Mouse (Mus musculus): ENCODE data around the gene Kcnq1. TPM values are rescaled to one million over a fixed set of nuclear protein-coding genes. Genes with fewer than 3 reads are reported as not detected.

Kcnq1 gene
- polyA plus RNA-seq (2015; fragmentation: Nextera tagmentation; extraction: Ambion mirVana): 7.9 and 9.9 TPM in 2 replicates

- peak within 1 kb of the TSS; percentile 82 for H3K4me2 ChIP-seq (replicated peaks)
These were observed at the start of gene Kcnq1 for GRCm38 (mm10) chr7:143106062-143106461. TSS of gene Kcnq1 (plus strand) at chr7:143106362.

GRCm38 (mm10) chr7:143057023-143057422, 49.1 kb upstream of the Kcnq1 start:
- H3K4me1 ChIP-seq (replicated peaks): peaks cover 61% of the 10 kb centered on the region
- H3K27ac ChIP-seq: peak overlapping the region; percentile 72; the same call in 1 of the 2 replicates
- H3K4me3 ChIP-seq (replicated peaks): no peak overlapping the region
- H3K27me3 ChIP-seq (replicated peaks): no peaks in the 10 kb centered on the region
- H3K9ac ChIP-seq: no peak overlapping the region
- WGBS: 68% methylated on average over 5 of the region's 5 CpGs
- H3K4me2 ChIP-seq (replicated peaks): peak overlapping the region; percentile 42; the same call in 1 of the 2 replicates
- no peak for ATAC-seq
- 0 out of 2 replicates have a peak, but pooled peaks cover 5% of the 10 kb centered on the region for H3K36me3 ChIP-seq
- no peaks in the 10 kb centered on the region for H3K9me3 ChIP-seq

More at GRCm38 (mm10) chr7:143106062-143106461, at the start of gene Kcnq1:
- Histone ChIP-seq H3K4me1 (replicated peaks) (peaks cover 16% of the 10 kb centered on the region), H3K4me3 (replicated peaks) (peak within 1 kb of the TSS; percentile 46), H3K27me3 (replicated peaks) (peaks cover 43% of the 10 kb centered on the region), H3K36me3 (no peaks in the 10 kb centered on the region), H3K27ac (no peak within 1 kb of the TSS), H3K9me3 (no peaks in the 10 kb centered on the region), H3K9ac (peak within 1 kb of the TSS; percentile 39)
- WGBS: 70% methylated on average over 4 of the region's 4 CpGs
- no peak for ATAC-seq

DNA sequence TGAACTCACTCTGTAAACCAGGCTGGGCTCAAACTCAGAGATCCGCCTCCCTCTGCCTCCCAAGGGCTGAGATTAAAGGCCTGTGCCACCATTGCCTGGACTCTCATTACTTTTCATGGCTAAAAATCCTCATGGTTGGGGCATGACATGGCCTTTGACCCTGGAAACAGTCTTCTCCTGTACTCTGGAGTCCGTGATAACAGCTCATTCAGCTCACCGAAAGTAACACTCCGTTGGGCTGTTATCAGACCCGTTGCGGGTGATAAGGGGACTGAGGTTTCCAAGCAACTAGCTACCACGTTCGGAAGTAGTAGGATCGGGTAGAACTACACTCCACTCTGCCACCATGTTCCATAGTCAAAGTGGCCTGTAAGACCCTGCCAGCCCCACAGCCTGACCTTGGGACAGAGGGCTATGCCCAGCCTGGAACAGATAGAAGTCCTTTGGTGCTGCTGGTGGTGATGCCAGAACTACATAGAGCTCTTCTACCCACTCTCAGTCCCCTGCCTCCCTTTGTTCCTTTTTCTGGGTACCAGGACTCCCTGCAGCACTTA, 48.4 kb upstream of the Kcnq1 start:
- Histone ChIP-seq H3K4me2 (replicated peaks) (peak overlapping the region; percentile 42), H3K27me3 (replicated peaks) (no peaks in the 10 kb centered on the region), H3K9ac (no peak overlapping the region), H3K4me3 (replicated peaks) (no peak overlapping the region), H3K4me1 (replicated peaks) (peaks cover 59% of the 10 kb centered on the region), H3K27ac (peak overlapping the region; percentile 72), H3K9me3 (no peaks in the 10 kb centered on the region), H3K36me3 (peaks cover 11% of the 10 kb centered on the region; the same call in 1 of the 2 replicates)
- peak; percentile 49 for ATAC-seq
- 56% methylated on average over 9 of the region's 9 CpGs for WGBS

DNA sequence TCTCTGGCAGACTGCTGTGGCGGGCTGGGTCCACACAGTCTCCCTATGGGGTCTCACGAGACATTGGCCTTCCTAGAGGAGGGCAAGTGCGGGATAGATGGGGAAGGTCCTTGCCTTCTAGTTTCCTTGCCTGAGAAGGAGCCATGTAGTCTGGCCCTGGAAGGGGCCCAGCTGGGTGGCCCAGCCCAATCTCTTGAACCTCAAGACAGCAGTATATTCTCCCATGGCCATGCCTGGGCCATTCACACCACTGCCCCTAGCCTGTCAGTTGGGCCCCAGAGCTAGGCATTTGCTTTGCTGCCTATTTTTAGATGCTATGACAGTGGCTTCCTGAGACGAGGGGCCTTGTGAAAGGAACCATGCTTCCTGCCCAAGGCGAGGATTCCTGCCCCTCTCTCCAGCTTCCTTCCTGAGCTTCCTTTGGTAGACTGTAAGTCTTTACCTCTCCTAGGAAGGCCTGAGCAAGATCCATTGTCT, 47.9 kb upstream of the Kcnq1 start:
- no peak overlapping the region for H3K9ac ChIP-seq
- peak overlapping the region; percentile 42 for H3K4me2 ChIP-seq (replicated peaks)
- peaks cover 59% of the 10 kb centered on the region for H3K4me1 ChIP-seq (replicated peaks)
- H3K27ac ChIP-seq: peak overlapping the region; percentile 72
- H3K36me3 ChIP-seq: peaks cover 14% of the 10 kb centered on the region
- no peaks in the 10 kb centered on the region for H3K9me3 ChIP-seq
- no peak overlapping the region for H3K4me3 ChIP-seq (replicated peaks)
- WGBS: 53% methylated on average over 5 of the region's 5 CpGs
- no peak for ATAC-seq
- H3K27me3 ChIP-seq (replicated peaks): no peaks in the 10 kb centered on the region

GRCm38 (mm10) chr7:143059202-143059870, 46.8 kb upstream of the Kcnq1 start:
- peak overlapping the region; percentile 72 for H3K27ac ChIP-seq
- no peak overlapping the region for H3K9ac ChIP-seq
- no peak overlapping the region for H3K4me3 ChIP-seq (replicated peaks)
- peaks cover 24% of the 10 kb centered on the region for H3K36me3 ChIP-seq
- no peaks in the 10 kb centered on the region for H3K27me3 ChIP-seq (replicated peaks)
- no peak for ATAC-seq
- peaks cover 53% of the 10 kb centered on the region for H3K4me1 ChIP-seq (replicated peaks)
- no peak overlapping the region for H3K4me2 ChIP-seq (replicated peaks)
- no peaks in the 10 kb centered on the region for H3K9me3 ChIP-seq
- WGBS: 65% methylated on average over 5 of the region's 5 CpGs

- no peaks in the 10 kb centered on the region for H3K27me3 ChIP-seq (replicated peaks)
- no peak; the same call in 1 of the 2 replicates for ATAC-seq
- H3K27ac ChIP-seq: no peak overlapping the region
- no peaks in the 10 kb centered on the region for H3K9me3 ChIP-seq
- H3K4me1 ChIP-seq (replicated peaks): peaks cover 22% of the 10 kb centered on the region
- no peak overlapping the region for H3K4me3 ChIP-seq (replicated peaks)
- 50% methylated on average over 2 of the region's 2 CpGs for WGBS
- H3K9ac ChIP-seq: no peak overlapping the region
- no peak overlapping the region for H3K4me2 ChIP-seq (replicated peaks)
- peaks cover 41% of the 10 kb centered on the region for H3K36me3 ChIP-seq
These were observed 43.5 kb upstream of the Kcnq1 start for GRCm38 (mm10) chr7:143062704-143063103.

- Histone ChIP-seq H3K4me1 (replicated peaks) (peaks cover 15% of the 10 kb centered on the region), H3K36me3 (peaks cover 45% of the 10 kb centered on the region), H3K9me3 (no peaks in the 10 kb centered on the region), H3K27me3 (replicated peaks) (no peaks in the 10 kb centered on the region), H3K9ac (no peak overlapping the region), H3K4me2 (replicated peaks) (no peak overlapping the region), H3K4me3 (replicated peaks) (no peak overlapping the region), H3K27ac (no peak overlapping the region)
- no peak for ATAC-seq
- WGBS: 82% methylated on average over 6 of the region's 6 CpGs
These were observed 41.9 kb upstream of the Kcnq1 start for GRCm38 (mm10) chr7:143064226-143064625.

- no peak overlapping the region for H3K9ac ChIP-seq
- WGBS: 89% methylated on average over 2 of the region's 2 CpGs
- H3K27ac ChIP-seq: no peak overlapping the region
- H3K9me3 ChIP-seq: no peaks in the 10 kb centered on the region
- H3K36me3 ChIP-seq: peaks cover 45% of the 10 kb centered on the region
- no peak overlapping the region for H3K4me2 ChIP-seq (replicated peaks)
- no peak for ATAC-seq
- no peak overlapping the region for H3K4me3 ChIP-seq (replicated peaks)
- peaks cover 19% of the 10 kb centered on the region for H3K4me1 ChIP-seq (replicated peaks)
- H3K27me3 ChIP-seq (replicated peaks): no peaks in the 10 kb centered on the region
These were observed 40.5 kb upstream of the Kcnq1 start for GRCm38 (mm10) chr7:143065692-143066091.

GRCm38 (mm10) chr7:143067469-143067868, 38.7 kb upstream of the Kcnq1 start:
- ATAC-seq: no peak
- no peaks in the 10 kb centered on the region for H3K27me3 ChIP-seq (replicated peaks)
- H3K9me3 ChIP-seq: no peaks in the 10 kb centered on the region
- no peak overlapping the region for H3K4me3 ChIP-seq (replicated peaks)
- 0 out of 2 replicates have a peak overlapping the region, but pooled peaks have one; percentile 9 for H3K27ac ChIP-seq
- H3K9ac ChIP-seq: no peak overlapping the region
- H3K4me1 ChIP-seq (replicated peaks): peaks cover 21% of the 10 kb centered on the region
- H3K36me3 ChIP-seq: peaks cover 40% of the 10 kb centered on the region
- H3K4me2 ChIP-seq (replicated peaks): no peak overlapping the region
- 77% methylated on average over 2 of the region's 2 CpGs for WGBS

DNA sequence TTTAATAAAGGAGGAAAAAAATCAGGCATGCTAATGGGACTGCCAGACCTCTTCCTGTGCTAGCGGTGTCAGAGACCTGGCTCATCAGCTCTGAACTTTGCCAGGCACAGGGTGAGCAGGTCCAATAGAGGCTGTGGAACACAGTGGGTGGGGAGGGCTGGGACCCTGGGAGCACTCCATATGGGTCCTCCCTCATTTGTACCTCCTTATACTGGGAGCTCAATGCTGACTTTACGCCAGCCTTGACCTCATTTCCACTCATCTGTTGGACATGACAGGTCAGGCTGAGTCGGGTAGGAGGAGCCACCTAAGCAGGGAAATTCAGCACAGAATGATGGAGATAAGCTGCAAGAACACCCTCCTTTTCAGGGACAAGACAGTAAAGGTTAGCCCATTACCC, 38.3 kb upstream of the Kcnq1 start:
- peaks cover 21% of the 10 kb centered on the region for H3K4me1 ChIP-seq (replicated peaks)
- no peaks in the 10 kb centered on the region for H3K27me3 ChIP-seq (replicated peaks)
- H3K9ac ChIP-seq: no peak overlapping the region
- peaks cover 39% of the 10 kb centered on the region for H3K36me3 ChIP-seq
- WGBS: 76% methylated on average over 3 of the region's 3 CpGs
- H3K4me2 ChIP-seq (replicated peaks): 0 out of 2 replicates have a peak overlapping the region, but pooled peaks have one; percentile 70
- H3K27ac ChIP-seq: peak overlapping the region; percentile 92
- ATAC-seq: no peak
- H3K4me3 ChIP-seq (replicated peaks): no peak overlapping the region
- no peaks in the 10 kb centered on the region for H3K9me3 ChIP-seq

- no peak for ATAC-seq
- H3K4me3 ChIP-seq (replicated peaks): peak overlapping the region; percentile 80
- H3K9me3 ChIP-seq: no peaks in the 10 kb centered on the region
- no peaks in the 10 kb centered on the region for H3K27me3 ChIP-seq (replicated peaks)
- H3K36me3 ChIP-seq: peaks cover 35% of the 10 kb centered on the region
- H3K27ac ChIP-seq: peak overlapping the region; percentile 92
- 40% methylated on average over 13 of the region's 13 CpGs for WGBS
- peak overlapping the region; percentile 70 for H3K4me2 ChIP-seq (replicated peaks)
- peaks cover 21% of the 10 kb centered on the region for H3K4me1 ChIP-seq (replicated peaks)
- peak overlapping the region; percentile 23; the same call in 1 of the 2 replicates for H3K9ac ChIP-seq
These were observed 37.8 kb upstream of the Kcnq1 start for GRCm38 (mm10) chr7:143068316-143068881.

DNA sequence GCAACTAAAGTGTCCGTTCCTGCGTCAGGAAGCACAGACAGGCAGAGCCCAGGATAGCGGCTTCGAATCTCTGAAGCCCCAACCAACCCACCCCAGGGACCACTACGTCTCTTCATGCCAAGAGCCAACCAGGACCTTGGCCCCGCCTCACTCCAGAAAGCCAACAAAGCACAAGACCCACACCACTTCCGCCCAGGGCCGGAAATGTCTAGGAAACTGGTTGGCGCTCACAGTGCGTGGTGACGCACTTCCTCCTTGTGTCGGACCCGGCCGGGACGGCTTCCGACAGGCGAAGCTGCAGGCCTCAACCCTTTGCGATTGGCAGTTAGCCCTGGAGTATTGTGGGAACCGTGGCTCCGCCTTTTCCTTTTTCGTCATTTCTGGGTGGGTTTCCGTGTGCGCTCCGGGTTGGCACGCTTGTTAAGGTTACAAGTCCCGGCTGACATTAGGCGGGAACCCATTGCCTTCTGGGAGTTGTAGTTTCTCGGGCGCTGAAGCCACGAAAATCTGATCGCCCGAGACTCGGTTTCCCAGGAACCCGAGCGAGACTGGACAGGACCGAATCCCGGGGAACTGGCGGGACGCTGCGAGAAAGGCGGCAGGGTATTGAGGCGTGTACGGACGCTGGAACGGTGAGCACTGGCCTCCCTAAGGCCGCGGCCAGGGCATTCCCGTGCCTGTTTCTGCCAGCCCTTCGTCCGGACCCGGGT, 37.1 kb upstream of the Kcnq1 start, which contains the start of gene Tssc4:
Gene Tssc4, plus strand, starts transcription at position 368 of the 710 bp plus-strand sequence.
- peaks cover 21% of the 10 kb centered on the region for H3K4me1 ChIP-seq (replicated peaks)
- peak within 1 kb of the TSS; percentile 92 for H3K27ac ChIP-seq
- H3K4me2 ChIP-seq (replicated peaks): peak within 1 kb of the TSS; percentile 96
- ATAC-seq: peak; percentile 97
- no peaks in the 10 kb centered on the region for H3K9me3 ChIP-seq
- H3K36me3 ChIP-seq: peaks cover 29% of the 10 kb centered on the region
- under 1% methylated on average over 51 of the region's 51 CpGs for WGBS
- no peaks in the 10 kb centered on the region for H3K27me3 ChIP-seq (replicated peaks)
- peak within 1 kb of the TSS; percentile 82 for H3K9ac ChIP-seq
- H3K4me3 ChIP-seq (replicated peaks): peak within 1 kb of the TSS; percentile 80
